Mouse (Mus musculus) forebrain, embryonic 10.5 days (tissue): Measurements from ENCODE around the gene Iapp. TPM values are rescaled to one million over a fixed set of nuclear protein-coding genes. Genes with fewer than 3 reads are reported as not detected.
"Not testable (repeated sequence)": the region's sequence is repeated elsewhere in the genome, so short reads cannot be mapped to it uniquely, and the experiment has no call there.

Experiments used
- DNase-seq: peaks from one replicate; pipeline ENCODE4 v3.0.0-alpha.2; 2017; ENCODE audit warnings: low spot score; ENCODE audit errors: extremely low spot score
- H3K27ac ChIP-seq: fragments of 300-500 bp; sonication (generic); 2 replicates; pipeline ENCODE4 v1.5.1; 2016; ENCODE audit warnings: mild to moderate bottlenecking
- H3K27me3 ChIP-seq: fragments of 300-500 bp; sonication (generic); 2 replicates; pipeline ENCODE4 v1.6.1; 2016; ENCODE audit warnings: mild to moderate bottlenecking; ENCODE audit not compliant: poor library complexity, severe bottlenecking
- H3K36me3 ChIP-seq: fragments of 300-500 bp; sonication (generic); replicated peaks from 2 replicates; pipeline ENCODE4 v1.6.1; 2016; ENCODE audit warnings: mild to moderate bottlenecking, moderate library complexity
- H3K4me1 ChIP-seq: fragments of 300-500 bp; sonication (generic); 2 replicates; pipeline ENCODE4 v1.6.1; 2016
- H3K4me3 ChIP-seq: fragments of 300-500 bp; sonication (generic); 2 replicates; pipeline ENCODE4 v1.5.1; 2016; ENCODE audit warnings: mild to moderate bottlenecking, moderate library complexity
- H3K9me3 ChIP-seq: fragments of 300-500 bp; sonication (generic); 2 replicates; pipeline ENCODE4 v1.6.1; 2016; ENCODE audit warnings: mild to moderate bottlenecking, moderate library complexity
- WGBS: fragments of 180-500 bp; shearing (Covaris S2); methylation state at CpG from one replicate; pipeline ENCODE4 v1.1.7; 2016; 5-methylcytosine and 5-hydroxymethylcytosine counted together
- polyA plus RNA-seq: library from polyadenylated mRNA; unstranded; fragments of >200 nt; fragmentation: Nextera tagmentation; extraction: Ambion mirVana; gene quantifications from 2 replicates; pipeline ENCODE4 v1.2.1, GENCODE M21; 2016

The Iapp gene
- not detected in 2 replicates for polyA plus RNA-seq

- 78% methylated on average over 4 of the region's 4 CpGs for WGBS
- DNase-seq: no peak
Measured at GRCm38 (mm10) chr6:142298098-142298497, at the start of gene Iapp. Gene Iapp, plus strand, starts transcription at chr6:142298423.

GRCm38 (mm10) chr6:142250738-142251307 lies 47.4 kb upstream of the Iapp start:
- H3K4me1 ChIP-seq, H3K9me3 ChIP-seq, H3K27me3 ChIP-seq, H3K4me3 ChIP-seq, H3K36me3 ChIP-seq, H3K27ac ChIP-seq, DNase-seq: not testable (repeated sequence)
- WGBS: 92% methylated on average over 1 of the region's 1 CpGs

More at GRCm38 (mm10) chr6:142298098-142298497, at the start of gene Iapp:
- Histone ChIP-seq H3K4me3 (no peak within 1 kb of the TSS), H3K9me3 (no peaks in the 10 kb centered on the region), H3K27me3 (no peaks in the 10 kb centered on the region), H3K36me3 (no peaks in the 10 kb centered on the region), H3K27ac (no peak within 1 kb of the TSS), H3K4me1 (no peaks in the 10 kb centered on the region)

- no peaks in the 10 kb centered on the region for H3K36me3 ChIP-seq
- no peaks in the 10 kb centered on the region for H3K27me3 ChIP-seq
- H3K4me1 ChIP-seq: peaks cover 9% of the 10 kb centered on the region
- 8% methylated on average over 4 of the region's 4 CpGs for WGBS
- H3K9me3 ChIP-seq: no peaks in the 10 kb centered on the region
- peak overlapping the region; percentile 66 for H3K27ac ChIP-seq
- no peak overlapping the region for H3K4me3 ChIP-seq
- DNase-seq: no peak
Measured at GRCm38 (mm10) chr6:142275721-142276442, 22.3 kb upstream of the Iapp start.

- no peak overlapping the region for H3K4me3 ChIP-seq
- no peaks in the 10 kb centered on the region for H3K27me3 ChIP-seq
- no peak for DNase-seq
- H3K4me1 ChIP-seq: no peaks in the 10 kb centered on the region; the same call in 1 of the 2 replicates
- H3K27ac ChIP-seq: no peak overlapping the region
- WGBS: 69% methylated on average over 12 of the region's 12 CpGs
- no peaks in the 10 kb centered on the region for H3K9me3 ChIP-seq
- H3K36me3 ChIP-seq: no peaks in the 10 kb centered on the region
Measured at GRCm38 (mm10) chr6:142289413-142290118, 8.7 kb upstream of the Iapp start.

GRCm38 (mm10) chr6:142305076-142305475 lies 6.9 kb downstream of the Iapp start:
- Histone ChIP-seq H3K4me1 (0 out of 2 replicates have a peak, but pooled peaks cover 5% of the 10 kb centered on the region), H3K27me3 (no peaks in the 10 kb centered on the region), H3K4me3 (no peak overlapping the region), H3K36me3 (no peaks in the 10 kb centered on the region), H3K27ac (no peak overlapping the region), H3K9me3 (peaks cover 6% of the 10 kb centered on the region)
- DNase-seq: no peak

- H3K27me3 ChIP-seq: no peaks in the 10 kb centered on the region
- H3K9me3 ChIP-seq: peaks cover 6% of the 10 kb centered on the region
- WGBS: 85% methylated on average over 5 of the region's 5 CpGs
- no peaks in the 10 kb centered on the region for H3K36me3 ChIP-seq
- no peak overlapping the region for H3K27ac ChIP-seq
- DNase-seq: no peak
- H3K4me3 ChIP-seq: no peak overlapping the region
- H3K4me1 ChIP-seq: no peaks in the 10 kb centered on the region
Measured at GRCm38 (mm10) chr6:142314285-142314684, 16.1 kb downstream of the Iapp start.

- H3K9me3 ChIP-seq: no peaks in the 10 kb centered on the region
- DNase-seq: no peak
- no peak overlapping the region for H3K4me3 ChIP-seq
- no peak overlapping the region for H3K27ac ChIP-seq
- H3K27me3 ChIP-seq: no peaks in the 10 kb centered on the region
- no peaks in the 10 kb centered on the region for H3K4me1 ChIP-seq
- no peaks in the 10 kb centered on the region for H3K36me3 ChIP-seq
Measured at GRCm38 (mm10) chr6:142317106-142317505, 18.9 kb downstream of the Iapp start.

- H3K4me3 ChIP-seq: no peak within 1 kb of the TSS
- 11% methylated on average over 4 of the region's 4 CpGs for WGBS
Measured at GRCm38 (mm10) chr6:142322881-142323280, 24.7 kb downstream of the Iapp start, which contains the start of gene Slco1a5. Gene Slco1a5, minus strand, starts transcription at chr6:142322981.

GRCm38 (mm10) chr6:142326598-142326997 lies 28.4 kb downstream of the Iapp start:
- no peak for DNase-seq
- Histone ChIP-seq H3K27ac (no peak overlapping the region), H3K9me3 (no peaks in the 10 kb centered on the region), H3K4me1 (peaks cover 8% of the 10 kb centered on the region), H3K4me3 (no peak overlapping the region), H3K36me3 (no peaks in the 10 kb centered on the region), H3K27me3 (no peaks in the 10 kb centered on the region)
- WGBS: 85% methylated on average over 3 of the region's 3 CpGs

More at GRCm38 (mm10) chr6:142322881-142323280, 24.7 kb downstream of the Iapp start, which contains the start of gene Slco1a5:
- no peak for DNase-seq
- no peaks in the 10 kb centered on the region for H3K27me3 ChIP-seq
- no peaks in the 10 kb centered on the region for H3K9me3 ChIP-seq
- H3K4me1 ChIP-seq: peaks cover 8% of the 10 kb centered on the region
- H3K27ac ChIP-seq: no peak within 1 kb of the TSS
- no peaks in the 10 kb centered on the region for H3K36me3 ChIP-seq

- 76% methylated on average over 1 of the region's 1 CpGs for WGBS
Measured at GRCm38 (mm10) chr6:142329201-142329600, 31.0 kb downstream of the Iapp start.

GRCm38 (mm10) chr6:142338961-142339360 lies 40.7 kb downstream of the Iapp start:
- WGBS: 70% methylated on average over 2 of the region's 2 CpGs
- Histone ChIP-seq H3K4me1 (no peaks in the 10 kb centered on the region), H3K9me3 (no peaks in the 10 kb centered on the region), H3K4me3 (no peak overlapping the region), H3K27me3 (no peaks in the 10 kb centered on the region), H3K27ac (no peak overlapping the region), H3K36me3 (no peaks in the 10 kb centered on the region)
- DNase-seq: no peak

More at GRCm38 (mm10) chr6:142329201-142329600, 31.0 kb downstream of the Iapp start:
- DNase-seq: no peak
- Histone ChIP-seq H3K4me3 (no peak overlapping the region), H3K4me1 (no peaks in the 10 kb centered on the region), H3K27me3 (no peaks in the 10 kb centered on the region), H3K9me3 (no peaks in the 10 kb centered on the region), H3K36me3 (no peaks in the 10 kb centered on the region), H3K27ac (no peak overlapping the region)

GRCm38 (mm10) chr6:142339576-142339975 lies 41.4 kb downstream of the Iapp start:
- Histone ChIP-seq H3K9me3 (no peaks in the 10 kb centered on the region), H3K4me3 (no peak overlapping the region), H3K4me1 (no peaks in the 10 kb centered on the region), H3K36me3 (no peaks in the 10 kb centered on the region), H3K27me3 (no peaks in the 10 kb centered on the region), H3K27ac (no peak overlapping the region)
- no peak for DNase-seq
- WGBS: 65% methylated on average over 2 of the region's 2 CpGs

- peak; percentile 42 for DNase-seq
- peaks cover 9% of the 10 kb centered on the region for H3K4me1 ChIP-seq
- WGBS: 70% methylated on average over 2 of the region's 2 CpGs
Measured at GRCm38 (mm10) chr6:142343561-142343960, 45.3 kb downstream of the Iapp start.

More at GRCm38 (mm10) chr6:142343561-142343960, 45.3 kb downstream of the Iapp start:
- Histone ChIP-seq H3K4me3 (no peak overlapping the region), H3K27ac (no peak overlapping the region), H3K9me3 (no peaks in the 10 kb centered on the region), H3K27me3 (no peaks in the 10 kb centered on the region), H3K36me3 (peaks cover 6% of the 10 kb centered on the region)
